Mouse (Mus musculus) pancreas, adult 10 weeks (tissue): Measurements from ENCODE around the gene Ankrd2. TPM values are rescaled to one million over a fixed set of nuclear protein-coding genes. Genes with fewer than 3 reads are reported as not detected.

ENCODE experiments used
- polyA plus RNA-seq: library from polyadenylated mRNA; stranded (reverse); fragments of 350-450 nt; fragmentation: Illumina TruSeq; extraction: RNeasy Lipid Tissue Mini Kit (QIAGEN cat#74804); gene quantifications from one replicate; pipeline ENCODE4 v1.2.3, GENCODE M21; 2015; ENCODE audit warnings: low read depth, low replicate concordance; ENCODE audit not compliant: insufficient read depth

The Ankrd2 gene
- not detected for polyA plus RNA-seq

DNA sequence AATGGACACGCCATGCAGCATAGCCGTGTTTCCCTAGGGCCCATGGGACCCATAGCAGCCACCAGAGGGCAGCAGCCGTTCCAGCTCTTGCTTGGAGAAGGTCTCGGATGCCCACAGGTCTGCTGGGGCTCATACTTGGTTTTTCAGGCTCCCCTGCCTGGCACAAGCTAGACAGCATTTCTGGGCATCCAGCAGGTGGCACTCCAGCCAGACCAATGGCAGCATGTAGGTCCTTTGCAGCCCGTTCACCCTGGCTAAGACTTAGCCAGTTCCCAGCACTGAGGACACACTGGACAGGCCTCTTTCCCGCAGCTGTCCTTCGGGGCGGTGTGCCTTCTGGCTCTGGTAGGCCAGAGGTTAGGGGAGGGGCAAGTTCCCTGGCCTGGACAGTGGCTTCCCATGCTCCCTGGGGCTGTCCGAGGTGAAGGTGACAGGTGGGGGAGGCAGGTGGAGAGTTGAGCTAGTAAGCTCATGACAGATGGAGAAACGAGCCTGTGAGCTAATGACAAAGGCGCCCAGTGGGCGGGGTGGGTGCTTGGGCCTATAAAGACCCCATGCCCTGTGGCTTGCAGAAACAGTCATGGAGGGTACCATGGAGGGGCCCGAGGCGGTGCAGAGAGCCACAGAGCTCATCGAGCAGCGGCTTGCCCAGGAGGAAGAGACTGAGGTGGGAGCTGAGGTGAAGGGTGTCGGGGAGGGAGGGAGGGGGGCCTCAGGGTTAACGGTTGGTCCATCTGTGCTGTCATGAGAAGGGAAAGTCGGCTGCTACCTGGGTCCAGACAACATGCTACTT is at the start of gene Ankrd2:
Ankrd2 (plus strand) TSS at position 545 of the 793 bp plus-strand sequence.

DNA sequence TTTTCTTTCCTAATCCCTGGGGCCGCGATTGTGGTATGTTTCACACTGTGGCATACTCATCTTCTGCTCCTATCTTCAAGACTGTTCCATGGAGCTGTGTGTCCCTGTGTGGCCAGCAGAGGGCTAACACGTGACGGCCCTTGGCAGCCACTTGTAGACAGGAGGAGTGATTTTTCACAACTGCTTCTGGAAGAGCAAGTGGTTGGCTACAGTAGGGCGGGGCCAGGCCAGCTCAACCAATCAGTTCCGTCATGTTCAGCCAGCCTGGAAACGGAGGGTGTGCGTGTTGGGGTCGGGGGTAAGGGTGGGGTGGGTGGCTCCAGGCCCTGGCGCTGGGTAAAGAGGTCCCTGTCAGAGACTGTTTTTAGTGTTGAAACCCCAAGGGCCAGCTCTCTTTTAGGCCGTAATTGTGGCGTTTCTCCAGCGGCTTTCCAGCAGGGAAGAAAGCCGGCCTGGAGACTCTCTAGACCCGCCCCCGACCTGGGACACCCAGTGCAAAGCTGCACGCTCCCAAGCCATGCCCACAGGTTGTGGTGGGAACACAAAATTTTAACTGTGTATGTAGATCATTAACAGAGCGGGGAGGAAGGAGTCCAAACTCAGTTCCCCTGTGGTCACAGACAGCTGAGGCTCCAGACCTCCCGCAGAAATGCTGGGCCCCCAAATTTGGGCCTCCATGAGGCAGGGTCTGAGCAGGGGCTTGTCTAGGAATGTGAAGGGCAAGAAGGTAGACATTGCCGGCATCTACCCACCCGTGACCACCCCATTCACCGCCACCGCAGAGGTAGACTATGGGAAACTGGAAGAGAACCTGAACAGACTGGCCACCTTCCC is 9.7 kb downstream of the Ankrd2 start, which contains the start of gene Hoga1:
Hoga1 (plus strand) TSS at position 342 of the 834 bp plus-strand sequence.

DNA sequence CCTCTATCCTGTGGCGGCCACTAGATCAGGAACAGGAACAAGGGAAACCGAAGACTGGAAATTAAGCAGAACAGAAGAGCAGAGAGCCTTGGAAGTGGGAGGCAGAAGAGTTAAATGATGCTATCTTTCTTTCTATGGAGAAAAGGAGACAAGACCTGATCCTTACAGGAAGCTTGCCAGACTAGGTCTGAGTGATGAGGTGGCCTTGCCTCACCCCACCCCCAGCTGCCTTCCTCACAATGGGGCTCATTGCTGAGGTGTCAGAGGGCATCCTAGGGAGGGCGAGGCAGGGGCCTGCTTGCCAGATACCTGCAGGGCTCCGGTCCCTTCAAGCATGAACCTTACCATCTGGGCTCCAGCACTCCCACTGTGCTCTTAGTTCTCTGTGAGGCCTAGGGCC is 16.1 kb downstream of the Ankrd2 start, which contains the start of gene 4933411K16Rik:
4933411K16Rik (plus strand) TSS at position 301 of the 400 bp plus-strand sequence.

DNA sequence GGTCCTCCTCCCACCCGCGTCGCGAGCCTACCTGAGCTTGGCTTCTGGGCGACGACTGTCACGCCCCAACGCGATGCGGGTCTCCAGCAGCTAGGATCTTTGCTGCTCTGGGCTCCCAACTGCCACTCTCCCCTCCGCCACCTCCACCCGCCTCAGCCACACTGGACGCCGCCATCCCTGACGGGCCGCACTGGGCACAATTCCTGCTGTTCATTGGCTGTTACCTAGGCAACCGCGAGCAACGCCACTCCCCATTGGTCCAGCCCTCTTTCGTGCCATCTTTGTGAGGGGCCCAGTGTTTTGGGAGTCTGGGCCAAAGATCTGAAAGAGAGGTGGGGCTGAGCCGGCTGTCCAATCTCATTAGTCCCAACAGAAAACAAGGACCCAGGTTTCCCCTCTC is 50.4 kb downstream of the Ankrd2 start, which contains the start of gene Morn4:
Morn4 (minus strand) TSS at position 192 of the 400 bp plus-strand sequence.

DNA sequence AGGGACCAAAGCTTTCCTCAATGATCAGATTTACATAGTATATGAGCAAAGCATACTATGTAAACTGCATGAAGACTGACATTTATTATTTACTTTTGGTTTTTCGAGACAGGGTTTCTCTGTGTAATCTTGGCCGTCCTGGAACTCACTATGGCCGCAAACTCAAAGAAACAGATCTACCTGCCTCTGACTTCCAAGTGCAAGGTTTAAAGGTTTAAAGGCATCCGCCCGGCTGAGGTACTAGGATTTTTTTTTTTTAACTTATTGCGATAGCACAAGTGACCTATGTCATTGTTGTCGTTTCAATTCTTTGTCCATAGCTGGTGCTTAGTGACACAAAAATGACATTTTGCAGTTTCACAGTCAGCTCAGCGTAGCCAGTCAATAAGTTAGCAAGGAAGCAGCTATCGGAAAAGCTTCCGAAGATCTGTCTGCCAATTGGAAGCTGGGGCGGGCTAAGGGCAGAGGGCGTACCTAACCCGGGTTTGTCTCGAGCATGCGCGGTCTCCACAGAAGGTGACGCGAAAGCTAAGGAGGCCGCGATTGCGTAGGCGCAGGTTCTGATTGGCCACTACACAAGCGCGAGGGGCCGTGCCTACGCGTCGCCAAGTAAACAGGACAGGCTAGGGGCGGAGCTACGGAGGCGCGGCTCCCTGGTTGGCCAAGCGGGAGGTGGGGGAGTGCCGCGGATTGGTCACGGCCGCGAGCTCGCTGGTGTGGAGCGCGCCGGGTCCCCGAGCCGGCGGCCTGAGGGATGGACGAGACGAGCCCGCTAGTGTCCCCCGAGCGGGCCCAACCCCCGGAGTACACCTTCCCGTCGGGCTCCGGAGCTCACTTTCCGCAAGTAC is 54.2 kb downstream of the Ankrd2 start, which contains the start of gene Pi4k2a:
Pi4k2a (plus strand) TSS at position 723 of the 848 bp plus-strand sequence.

Other genes with a start within 250 kb of the Ankrd2 start
- 0.59 TPM for gene Arhgap19, start 234.0 kb upstream of the Ankrd2 start, polyA plus RNA-seq
- 2.3 TPM for gene Frat1, start 206.0 kb upstream of the Ankrd2 start, polyA plus RNA-seq
- gene Frat2, start 187.9 kb upstream of the Ankrd2 start, polyA plus RNA-seq = 0.50 TPM
- 2.3 TPM for gene Rrp12, start 139.8 kb upstream of the Ankrd2 start, polyA plus RNA-seq
- gene Pgam1, start 124.1 kb upstream of the Ankrd2 start, polyA plus RNA-seq = 26.9 TPM
- gene Exosc1, start 102.6 kb upstream of the Ankrd2 start, polyA plus RNA-seq = 7.2 TPM
- 13.8 TPM for gene Zdhhc16, start 102.5 kb upstream of the Ankrd2 start, polyA plus RNA-seq
- 12.2 TPM for gene Mms19, start 54.8 kb upstream of the Ankrd2 start, polyA plus RNA-seq
- gene Ubtd1, start 54.2 kb upstream of the Ankrd2 start, polyA plus RNA-seq = 4.7 TPM
- gene Hoga1, start 9.6 kb downstream of the Ankrd2 start, polyA plus RNA-seq = 1.3 TPM
- not detected for gene 4933411K16Rik, start 16.2 kb downstream of the Ankrd2 start, polyA plus RNA-seq
- gene Morn4, start 50.4 kb downstream of the Ankrd2 start, polyA plus RNA-seq = 1.7 TPM
- gene Pi4k2a, start 54.5 kb downstream of the Ankrd2 start, polyA plus RNA-seq = 8.0 TPM
- gene Avpi1, start 93.1 kb downstream of the Ankrd2 start, polyA plus RNA-seq = 3.1 TPM
- 14.6 TPM for gene Marveld1, start 111.4 kb downstream of the Ankrd2 start, polyA plus RNA-seq
- 7.8 TPM for gene Zfyve27, start 128.0 kb downstream of the Ankrd2 start, polyA plus RNA-seq
- 4.6 TPM for gene Sfrp5, start 166.3 kb downstream of the Ankrd2 start, polyA plus RNA-seq
- not detected for gene Golga7b, start 211.6 kb downstream of the Ankrd2 start, polyA plus RNA-seq